Mouse (Mus musculus): ENCODE measurements around the gene Ifitm3.
"Not testable (repeated sequence)": the region's sequence is repeated elsewhere in the genome, so short reads cannot be mapped to it uniquely, and the experiment has no call there.

DNA sequence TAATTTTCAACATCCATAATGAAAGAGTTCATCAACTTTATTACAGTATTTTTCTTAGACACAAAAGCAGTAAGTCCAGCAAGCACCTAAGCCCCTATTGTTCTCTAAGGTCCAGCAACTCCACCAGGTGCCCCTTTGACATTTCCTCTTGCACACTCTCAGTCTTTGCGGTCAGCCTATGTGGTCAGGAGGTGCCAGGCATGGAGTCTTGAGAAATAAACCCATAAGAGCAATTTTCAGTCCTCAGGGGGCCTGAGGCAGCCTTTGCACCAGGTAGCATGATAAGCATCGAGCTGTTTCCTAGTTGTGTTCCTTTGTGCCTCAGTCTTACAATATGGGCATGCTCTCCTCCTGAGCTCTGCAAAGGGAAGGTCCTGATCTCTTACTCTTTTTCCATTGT is 26.1 kb upstream of the Ifitm3 start:
- TF ChIP-seq CTCF (IDR thresholded peaks at IDR 0.05; ENCODE audit: borderline replicate concordance, insufficient read depth, low read depth, low read length); POLR2A (IDR thresholded peaks at IDR 0.05; ENCODE audit: borderline replicate concordance, insufficient read depth, low read length): not testable (repeated sequence)
